Mouse (Mus musculus) c-Kit-positive CD71-positive TER-119-negative erythroid progenitor cells, embryonic 14.5 days (primary cell): ENCODE data around the gene Cdkn2b.

Source experiments
- DNase-seq: peaks from one replicate; pipeline ENCODE4 v3.0.0-alpha.2; 2013; ENCODE audit warnings: low read depth

Cdkn2b gene

GRCm38 (mm10) chr4:89289028-89289427, 21.8 kb downstream of the Cdkn2b start:
- DNase-seq, result no peak

GRCm38 (mm10) chr4:89286566-89286965, 24.3 kb downstream of the Cdkn2b start:
- DNase-seq, result no peak

- no peak for DNase-seq
Observed at GRCm38 (mm10) chr4:89285688-89286087, 25.2 kb downstream of the Cdkn2b start.

GRCm38 (mm10) chr4:89282661-89283060, 28.2 kb downstream of the Cdkn2b start:
- DNase-seq, result no peak

GRCm38 (mm10) chr4:89282036-89282566, 28.7 kb downstream of the Cdkn2b start:
- DNase-seq, result no peak

GRCm38 (mm10) chr4:89281236-89281635, 29.6 kb downstream of the Cdkn2b start:
- DNase-seq, result no peak

- DNase-seq, result no peak
Observed at GRCm38 (mm10) chr4:89279641-89280040, 31.2 kb downstream of the Cdkn2b start.

- DNase-seq, result no peak
Observed at GRCm38 (mm10) chr4:89277381-89277940, 33.4 kb downstream of the Cdkn2b start.

GRCm38 (mm10) chr4:89276669-89277219, 34.1 kb downstream of the Cdkn2b start:
- DNase-seq, result no peak

GRCm38 (mm10) chr4:89275811-89276584, 34.8 kb downstream of the Cdkn2b start:
- no peak for DNase-seq

GRCm38 (mm10) chr4:89274829-89275548, 35.9 kb downstream of the Cdkn2b start:
- DNase-seq, result no peak

GRCm38 (mm10) chr4:89274006-89274405, 36.8 kb downstream of the Cdkn2b start:
- no peak for DNase-seq

GRCm38 (mm10) chr4:89273585-89273984, 37.3 kb downstream of the Cdkn2b start:
- DNase-seq, result no peak

GRCm38 (mm10) chr4:89272961-89273540, 37.8 kb downstream of the Cdkn2b start:
- DNase-seq, result no peak

- DNase-seq, result no peak
Observed at GRCm38 (mm10) chr4:89272101-89272718, 38.6 kb downstream of the Cdkn2b start.

- no peak for DNase-seq
Observed at GRCm38 (mm10) chr4:89257768-89258167, 53.1 kb downstream of the Cdkn2b start.
